Mouse (Mus musculus): ENCODE results near the gene Asdurf.
"Not testable (repeated sequence)": the region's sequence is repeated elsewhere in the genome, so short reads cannot be mapped to it uniquely, and the experiment has no call there.

Asdurf gene

GRCm38 (mm10) chr1:53352327-53353261 lies at the start of gene Asdurf, which contains the start of the genes Gm28551 and Asnsd1:
Gene Asdurf (minus strand): TSS chr1:53352619.
Gene Gm28551 (minus strand): TSS chr1:53352667.
Gene Asnsd1 (minus strand): TSS chr1:53352752.
- DNase-seq: peak; percentile 96

- DNase-seq: peak; percentile 39
These were observed 41.7 kb upstream of the Asdurf start for GRCm38 (mm10) chr1:53393936-53394760.

- peak; percentile 2 for DNase-seq
These were observed 36.3 kb upstream of the Asdurf start for GRCm38 (mm10) chr1:53388762-53389161.

- DNase-seq: no peak
These were observed 31.8 kb upstream of the Asdurf start for GRCm38 (mm10) chr1:53384085-53384688.

- no peak for DNase-seq
These were observed 25.3 kb upstream of the Asdurf start for GRCm38 (mm10) chr1:53377731-53378130.

GRCm38 (mm10) chr1:53375965-53376364 lies 23.5 kb upstream of the Asdurf start:
- not testable (repeated sequence) for DNase-seq

GRCm38 (mm10) chr1:53358988-53359387 lies 6.6 kb upstream of the Asdurf start:
- no peak for DNase-seq

GRCm38 (mm10) chr1:53341071-53341470 lies 11.3 kb downstream of the Asdurf start:
- no peak for DNase-seq

GRCm38 (mm10) chr1:53337403-53337802 lies 15.0 kb downstream of the Asdurf start:
- DNase-seq: not testable (repeated sequence)

GRCm38 (mm10) chr1:53335465-53335864 lies 17.0 kb downstream of the Asdurf start:
- no peak for DNase-seq

GRCm38 (mm10) chr1:53333527-53333926 lies 18.9 kb downstream of the Asdurf start:
- not testable (repeated sequence) for DNase-seq

- no peak for DNase-seq
These were observed 27.5 kb downstream of the Asdurf start for GRCm38 (mm10) chr1:53324827-53325494.

- DNase-seq: no peak
These were observed 28.1 kb downstream of the Asdurf start for GRCm38 (mm10) chr1:53324277-53324676.

- no peak for DNase-seq
These were observed 29.2 kb downstream of the Asdurf start for GRCm38 (mm10) chr1:53323254-53323653.

- no peak for DNase-seq
These were observed 30.6 kb downstream of the Asdurf start for GRCm38 (mm10) chr1:53321662-53322344.

GRCm38 (mm10) chr1:53312989-53313967 lies 39.1 kb downstream of the Asdurf start, which contains the start of gene Osgepl1:
Gene Osgepl1 (plus strand): TSS chr1:53313624.
- peak; percentile 85 for DNase-seq

- no peak for DNase-seq
These were observed 51.9 kb downstream of the Asdurf start for GRCm38 (mm10) chr1:53300506-53300905.
